Mouse (Mus musculus): ENCODE results near the gene Atxn7l1. TPM values are rescaled to one million over a fixed set of nuclear protein-coding genes. Genes with fewer than 3 reads are reported as not detected.

The Atxn7l1 gene
- polyA plus RNA-seq, 1 experiment from 2014 or later: 25.7 TPM

GRCm38 (mm10) chr12:33305106-33305505 lies 157.6 kb downstream of the Atxn7l1 start:
- peaks cover 21% of the 10 kb centered on the region for H3K4me1 ChIP-seq (replicated peaks; ENCODE audit: control insufficient read depth, insufficient read depth, low read length)
- no peak overlapping the region for H3K4me3 ChIP-seq (replicated peaks; ENCODE audit: low read length)
- H3K27ac ChIP-seq: no peak overlapping the region
- DNase-seq (ENCODE audit: low spot score): no peak
- H3K27me3 ChIP-seq (ENCODE audit: control insufficient read depth, insufficient read depth, low read length): 0 out of 2 replicates have a peak, but pooled peaks cover 5% of the 10 kb centered on the region
- no peak overlapping the region for H3K4me2 ChIP-seq (replicated peaks)
- 97% methylated on average over 9 of the region's 9 CpGs for WGBS
- H3K36me3 ChIP-seq (replicated peaks; ENCODE audit: control insufficient read depth, insufficient read depth): no peaks in the 10 kb centered on the region
- ATAC-seq (ENCODE audit: low FRiP score): no peak
- no peaks in the 10 kb centered on the region for H3K9me3 ChIP-seq (ENCODE audit: control insufficient read depth, low read length)
- H3K9ac ChIP-seq: no peak overlapping the region

- peaks cover 20% of the 10 kb centered on the region for H3K4me1 ChIP-seq (replicated peaks; ENCODE audit: control insufficient read depth, insufficient read depth, low read length)
- H3K27ac ChIP-seq: no peak overlapping the region
- no peak for DNase-seq (ENCODE audit: low spot score)
- no peak for ATAC-seq (ENCODE audit: low FRiP score)
- H3K4me2 ChIP-seq (replicated peaks): no peak overlapping the region
- no peak overlapping the region for H3K4me3 ChIP-seq (replicated peaks; ENCODE audit: low read length)
- H3K36me3 ChIP-seq (replicated peaks; ENCODE audit: control insufficient read depth, insufficient read depth): no peaks in the 10 kb centered on the region
- no peaks in the 10 kb centered on the region for H3K9me3 ChIP-seq (ENCODE audit: control insufficient read depth, low read length)
- H3K9ac ChIP-seq: no peak overlapping the region
- H3K27me3 ChIP-seq (ENCODE audit: control insufficient read depth, insufficient read depth, low read length): 0 out of 2 replicates have a peak, but pooled peaks cover 5% of the 10 kb centered on the region
- WGBS: 75% methylated on average over 3 of the region's 5 CpGs
Observed at GRCm38 (mm10) chr12:33306476-33306875, 159.0 kb downstream of the Atxn7l1 start.

GRCm38 (mm10) chr12:33308668-33309067 lies 161.2 kb downstream of the Atxn7l1 start:
- Histone ChIP-seq H3K9me3 (ENCODE audit: control insufficient read depth, low read length) (no peaks in the 10 kb centered on the region), H3K36me3 (replicated peaks; ENCODE audit: control insufficient read depth, insufficient read depth) (no peaks in the 10 kb centered on the region), H3K4me1 (replicated peaks; ENCODE audit: control insufficient read depth, insufficient read depth, low read length) (peaks cover 6% of the 10 kb centered on the region), H3K9ac (no peak overlapping the region), H3K4me3 (replicated peaks; ENCODE audit: low read length) (no peak overlapping the region), H3K4me2 (replicated peaks) (no peak overlapping the region), H3K27me3 (ENCODE audit: control insufficient read depth, insufficient read depth, low read length) (0 out of 2 replicates have a peak, but pooled peaks cover 5% of the 10 kb centered on the region), H3K27ac (no peak overlapping the region)
- ATAC-seq (ENCODE audit: low FRiP score): no peak
- no peak for DNase-seq (ENCODE audit: low spot score)
- 94% methylated on average over 7 of the region's 7 CpGs for WGBS

GRCm38 (mm10) chr12:33313828-33314671 lies 166.6 kb downstream of the Atxn7l1 start:
- DNase-seq (ENCODE audit: low spot score) (peak; percentile 50), ATAC-seq (ENCODE audit: low FRiP score) (peak; percentile 74)
- Histone ChIP-seq H3K4me3 (replicated peaks; ENCODE audit: low read length) (no peak overlapping the region), H3K27ac (peak overlapping the region; percentile 47; the same call in 1 of the 2 replicates), H3K36me3 (replicated peaks; ENCODE audit: control insufficient read depth, insufficient read depth) (no peaks in the 10 kb centered on the region), H3K9ac (peak overlapping the region; percentile 20; the same call in 1 of the 2 replicates), H3K4me1 (replicated peaks; ENCODE audit: control insufficient read depth, insufficient read depth, low read length) (peaks cover 13% of the 10 kb centered on the region), H3K27me3 (ENCODE audit: control insufficient read depth, insufficient read depth, low read length) (no peaks in the 10 kb centered on the region), H3K9me3 (ENCODE audit: control insufficient read depth, low read length) (no peaks in the 10 kb centered on the region), H3K4me2 (replicated peaks) (peak overlapping the region; percentile 33)
- 25% methylated on average over 14 of the region's 14 CpGs for WGBS

GRCm38 (mm10) chr12:33314924-33315643 lies 167.6 kb downstream of the Atxn7l1 start:
- Histone ChIP-seq H3K36me3 (replicated peaks; ENCODE audit: control insufficient read depth, insufficient read depth) (no peaks in the 10 kb centered on the region), H3K4me1 (replicated peaks; ENCODE audit: control insufficient read depth, insufficient read depth, low read length) (peaks cover 13% of the 10 kb centered on the region), H3K9me3 (ENCODE audit: control insufficient read depth, low read length) (no peaks in the 10 kb centered on the region), H3K4me2 (replicated peaks) (no peak overlapping the region), H3K27ac (no peak overlapping the region), H3K4me3 (replicated peaks; ENCODE audit: low read length) (no peak overlapping the region), H3K9ac (no peak overlapping the region), H3K27me3 (ENCODE audit: control insufficient read depth, insufficient read depth, low read length) (no peaks in the 10 kb centered on the region)
- DNase-seq (ENCODE audit: low spot score) (no peak), ATAC-seq (ENCODE audit: low FRiP score) (no peak)
- 79% methylated on average over 16 of the region's 16 CpGs for WGBS

- Histone ChIP-seq H3K4me3 (replicated peaks; ENCODE audit: low read length) (no peak overlapping the region), H3K27me3 (ENCODE audit: control insufficient read depth, insufficient read depth, low read length) (no peaks in the 10 kb centered on the region), H3K4me1 (replicated peaks; ENCODE audit: control insufficient read depth, insufficient read depth, low read length) (peaks cover 13% of the 10 kb centered on the region), H3K4me2 (replicated peaks) (no peak overlapping the region), H3K9ac (no peak overlapping the region), H3K27ac (no peak overlapping the region), H3K36me3 (replicated peaks; ENCODE audit: control insufficient read depth, insufficient read depth) (no peaks in the 10 kb centered on the region), H3K9me3 (ENCODE audit: control insufficient read depth, low read length) (no peaks in the 10 kb centered on the region)
- DNase-seq (ENCODE audit: low spot score) (no peak), ATAC-seq (ENCODE audit: low FRiP score) (no peak)
- WGBS: 75% methylated on average over 5 of the region's 5 CpGs
Observed at GRCm38 (mm10) chr12:33315804-33316203, 168.3 kb downstream of the Atxn7l1 start.

- Histone ChIP-seq H3K27ac (no peak overlapping the region), H3K4me3 (replicated peaks; ENCODE audit: low read length) (no peak overlapping the region), H3K4me1 (replicated peaks; ENCODE audit: control insufficient read depth, insufficient read depth, low read length) (peaks cover 13% of the 10 kb centered on the region), H3K9me3 (ENCODE audit: control insufficient read depth, low read length) (no peaks in the 10 kb centered on the region), H3K9ac (no peak overlapping the region), H3K36me3 (replicated peaks; ENCODE audit: control insufficient read depth, insufficient read depth) (no peaks in the 10 kb centered on the region), H3K4me2 (replicated peaks) (no peak overlapping the region), H3K27me3 (ENCODE audit: control insufficient read depth, insufficient read depth, low read length) (no peaks in the 10 kb centered on the region)
- DNase-seq (ENCODE audit: low spot score) (no peak), ATAC-seq (ENCODE audit: low FRiP score) (no peak)
- WGBS: 90% methylated on average over 9 of the region's 9 CpGs
Observed at GRCm38 (mm10) chr12:33317792-33318530, 170.5 kb downstream of the Atxn7l1 start.

GRCm38 (mm10) chr12:33322547-33322946 lies 175.1 kb downstream of the Atxn7l1 start:
- ATAC-seq (ENCODE audit: low FRiP score) (no peak), DNase-seq (ENCODE audit: low spot score) (no peak)
- Histone ChIP-seq H3K4me3 (replicated peaks; ENCODE audit: low read length) (no peak overlapping the region), H3K9ac (no peak overlapping the region), H3K27me3 (ENCODE audit: control insufficient read depth, insufficient read depth, low read length) (no peaks in the 10 kb centered on the region), H3K4me2 (replicated peaks) (no peak overlapping the region), H3K4me1 (replicated peaks; ENCODE audit: control insufficient read depth, insufficient read depth, low read length) (peaks cover 4% of the 10 kb centered on the region; the same call in 1 of the 2 replicates), H3K36me3 (replicated peaks; ENCODE audit: control insufficient read depth, insufficient read depth) (0 out of 2 replicates have a peak, but pooled peaks cover 3% of the 10 kb centered on the region), H3K9me3 (ENCODE audit: control insufficient read depth, low read length) (no peaks in the 10 kb centered on the region), H3K27ac (no peak overlapping the region)
- WGBS: 75% methylated on average over 7 of the region's 7 CpGs

GRCm38 (mm10) chr12:33323821-33324220 lies 176.3 kb downstream of the Atxn7l1 start:
- 0 out of 2 replicates have a peak, but pooled peaks cover 3% of the 10 kb centered on the region for H3K36me3 ChIP-seq (replicated peaks; ENCODE audit: control insufficient read depth, insufficient read depth)
- no peak for DNase-seq (ENCODE audit: low spot score)
- H3K27me3 ChIP-seq (ENCODE audit: control insufficient read depth, insufficient read depth, low read length): no peaks in the 10 kb centered on the region
- 95% methylated on average over 1 of the region's 1 CpGs for whole genome bisulfite sequencing
- peaks cover 4% of the 10 kb centered on the region; the same call in 1 of the 2 replicates for H3K4me1 ChIP-seq (replicated peaks; ENCODE audit: control insufficient read depth, insufficient read depth, low read length)
- H3K9me3 ChIP-seq (ENCODE audit: control insufficient read depth, low read length): no peaks in the 10 kb centered on the region
- no peak overlapping the region for H3K4me2 ChIP-seq (replicated peaks)
- H3K4me3 ChIP-seq (replicated peaks; ENCODE audit: low read length): no peak overlapping the region
- H3K9ac ChIP-seq: no peak overlapping the region
- no peak overlapping the region for H3K27ac ChIP-seq
- no peak for ATAC-seq (ENCODE audit: low FRiP score)
